Mouse (Mus musculus): ENCODE data around the gene Sirt7. TPM values are rescaled to one million over a fixed set of nuclear protein-coding genes. Genes with fewer than 3 reads are reported as not detected.
"Not testable (repeated sequence)": the region's sequence is repeated elsewhere in the genome, so short reads cannot be mapped to it uniquely, and the experiment has no call there.

Gene Sirt7
- polyA plus RNA-seq, 1 experiment: 98.2 TPM

- TF ChIP-seq POLR2A (IDR thresholded peaks at IDR 0.05; ENCODE audit: extremely low read depth, insufficient read depth, low read length): peak; percentile 49; the same call in 1 of the 2 replicates
- TF ChIP-seq CTCF (IDR thresholded peaks at IDR 0.05; ENCODE audit: extremely low read depth, insufficient read depth, low read length): no peak
- Histone ChIP-seq H3K27ac (ENCODE audit: insufficient read depth, low read length) (no peak within 1 kb of the TSS), H3K4me1 (ENCODE audit: control insufficient read depth, insufficient read depth, low read length) (peaks cover 3% of the 10 kb centered on the region; the same call in 1 of the 2 replicates), H3K4me3 (ENCODE audit: insufficient read depth, low read length) (peak within 1 kb of the TSS; percentile 57)
These were observed 26.6 kb downstream of the Sirt7 start, which contains the start of the genes Alyref and Anapc11 for GRCm38 (mm10) chr11:120598283-120598989. TSS of gene Alyref (minus strand) at chr11:120598365. TSS of gene Anapc11 (plus strand) at chr11:120598421.

GRCm38 (mm10) chr11:120597240-120598235 is 27.5 kb downstream of the Sirt7 start:
- Histone ChIP-seq H3K4me1 (ENCODE audit: control insufficient read depth, insufficient read depth, low read length) (peaks cover 3% of the 10 kb centered on the region; the same call in 1 of the 2 replicates), H3K27ac (ENCODE audit: insufficient read depth, low read length) (no peak overlapping the region)
- TF ChIP-seq POLR2A (IDR thresholded peaks at IDR 0.05; ENCODE audit: extremely low read depth, insufficient read depth, low read length) (no peak), CTCF (IDR thresholded peaks at IDR 0.05; ENCODE audit: extremely low read depth, insufficient read depth, low read length) (no peak)

GRCm38 (mm10) chr11:120588531-120588930 is 36.5 kb downstream of the Sirt7 start:
- H3K4me1 ChIP-seq (ENCODE audit: control insufficient read depth, insufficient read depth, low read length): no peaks in the 10 kb centered on the region
- H3K4me3 ChIP-seq (ENCODE audit: insufficient read depth, low read length): no peak overlapping the region
- TF ChIP-seq POLR2A (IDR thresholded peaks at IDR 0.05; ENCODE audit: extremely low read depth, insufficient read depth, low read length) (no peak), CTCF (IDR thresholded peaks at IDR 0.05; ENCODE audit: extremely low read depth, insufficient read depth, low read length) (no peak)
- H3K27ac ChIP-seq (ENCODE audit: insufficient read depth, low read length): no peak overlapping the region

More at GRCm38 (mm10) chr11:120597240-120598235, 27.5 kb downstream of the Sirt7 start:
- H3K4me3 ChIP-seq (ENCODE audit: insufficient read depth, low read length): peak overlapping the region; percentile 57

GRCm38 (mm10) chr11:120583937-120584336 is 41.1 kb downstream of the Sirt7 start:
- TF ChIP-seq CTCF (IDR thresholded peaks at IDR 0.05; ENCODE audit: extremely low read depth, insufficient read depth, low read length) (no peak), POLR2A (IDR thresholded peaks at IDR 0.05; ENCODE audit: extremely low read depth, insufficient read depth, low read length) (no peak)
- Histone ChIP-seq H3K27ac (ENCODE audit: insufficient read depth, low read length) (no peak overlapping the region), H3K4me1 (ENCODE audit: control insufficient read depth, insufficient read depth, low read length) (peaks cover 2% of the 10 kb centered on the region; the same call in 1 of the 2 replicates), H3K4me3 (ENCODE audit: insufficient read depth, low read length) (no peak overlapping the region)

- not testable (repeated sequence) for H3K4me3 ChIP-seq (ENCODE audit: insufficient read depth, low read length); H3K27ac ChIP-seq (ENCODE audit: insufficient read depth, low read length)
These were observed 42.1 kb downstream of the Sirt7 start for GRCm38 (mm10) chr11:120582982-120583293.

GRCm38 (mm10) chr11:120582268-120582981 is 42.6 kb downstream of the Sirt7 start:
- Histone ChIP-seq H3K27ac (ENCODE audit: insufficient read depth, low read length) (peak overlapping the region; percentile 85), H3K4me3 (ENCODE audit: insufficient read depth, low read length) (peak overlapping the region; percentile 81), H3K4me1 (ENCODE audit: control insufficient read depth, insufficient read depth, low read length) (peaks cover 2% of the 10 kb centered on the region; the same call in 1 of the 2 replicates)
- TF ChIP-seq POLR2A (IDR thresholded peaks at IDR 0.05; ENCODE audit: extremely low read depth, insufficient read depth, low read length): no peak
- peak; percentile 21; the same call in 1 of the 2 replicates for TF ChIP-seq CTCF (IDR thresholded peaks at IDR 0.05; ENCODE audit: extremely low read depth, insufficient read depth, low read length)

More at GRCm38 (mm10) chr11:120582982-120583293, 42.1 kb downstream of the Sirt7 start:
- not testable (repeated sequence) for H3K4me1 ChIP-seq (ENCODE audit: control insufficient read depth, insufficient read depth, low read length)

- no peak for TF ChIP-seq CTCF (IDR thresholded peaks at IDR 0.05; ENCODE audit: extremely low read depth, insufficient read depth, low read length)
- peak; percentile 82 for TF ChIP-seq POLR2A (IDR thresholded peaks at IDR 0.05; ENCODE audit: extremely low read depth, insufficient read depth, low read length)
- H3K4me3 ChIP-seq (ENCODE audit: insufficient read depth, low read length): peak within 1 kb of the TSS; percentile 81
- H3K4me1 ChIP-seq (ENCODE audit: control insufficient read depth, insufficient read depth, low read length): peaks cover 2% of the 10 kb centered on the region; the same call in 1 of the 2 replicates
- peak within 1 kb of the TSS; percentile 88 for H3K27ac ChIP-seq (ENCODE audit: insufficient read depth, low read length)
These were observed 43.4 kb downstream of the Sirt7 start, which contains the start of gene Arhgdia for GRCm38 (mm10) chr11:120581490-120582267. TSS of gene Arhgdia (minus strand) at chr11:120581624.

GRCm38 (mm10) chr11:120580871-120581331 is 44.1 kb downstream of the Sirt7 start:
- Histone ChIP-seq H3K4me1 (ENCODE audit: control insufficient read depth, insufficient read depth, low read length) (peaks cover 2% of the 10 kb centered on the region; the same call in 1 of the 2 replicates), H3K4me3 (ENCODE audit: insufficient read depth, low read length) (peak overlapping the region; percentile 81), H3K27ac (ENCODE audit: insufficient read depth, low read length) (peak overlapping the region; percentile 88)
- TF ChIP-seq CTCF (IDR thresholded peaks at IDR 0.05; ENCODE audit: extremely low read depth, insufficient read depth, low read length) (no peak), POLR2A (IDR thresholded peaks at IDR 0.05; ENCODE audit: extremely low read depth, insufficient read depth, low read length) (no peak)

All from cortical plate, adult 2 months (tissue).